Mouse (Mus musculus): ENCODE measurements around the gene Kbtbd8.

DNA sequence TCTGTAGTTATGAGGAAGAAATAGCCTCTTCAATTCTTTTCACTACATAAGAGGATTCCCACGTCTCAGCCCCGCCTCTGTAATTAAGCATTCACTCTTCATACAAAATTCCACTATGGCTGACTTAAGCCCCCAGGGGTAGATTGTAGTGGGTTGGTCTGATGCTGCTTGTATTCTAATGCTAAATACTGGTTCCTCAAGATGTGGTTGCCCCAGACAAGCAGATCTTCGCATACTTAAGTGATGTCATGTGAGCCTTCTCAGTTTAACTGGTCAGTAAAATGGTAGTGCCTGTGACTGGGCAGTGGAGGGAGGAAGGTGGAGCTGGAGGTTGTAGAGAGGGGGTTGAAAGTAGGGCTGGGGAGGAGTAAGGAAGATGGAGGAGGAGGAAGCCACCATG, 13.3 kb upstream of the Kbtbd8 start:
- no peak for TF ChIP-seq CTCF (IDR thresholded peaks at IDR 0.05; ENCODE audit: low read depth, low read length)
- no peak for TF ChIP-seq POLR2AphosphoS5 (IDR thresholded peaks at IDR 0.05; ENCODE audit: insufficient replicate concordance, low read depth, low read length)
- TF ChIP-seq TAL1 (conservative IDR thresholded peaks at IDR 0.05; ENCODE audit: low read depth, low read length), result no peak
- TF ChIP-seq GATA1 (IDR thresholded peaks at IDR 0.05; ENCODE audit: borderline replicate concordance, low read length), result no peak
- no peak for TF ChIP-seq GATA2 (IDR thresholded peaks at IDR 0.05; ENCODE audit: borderline replicate concordance, low read depth, low read length)

All from G1E (cell line).